Mouse (Mus musculus) liver, postnatal 0 days (tissue): ENCODE results near the gene Atp23.

Source experiments
- CTCF ChIP-seq: sonication (generic); IDR thresholded peaks from 2 replicates; pipeline ENCODE4 v1.5.1; 2016; ENCODE audit warnings: antibody characterized with exemption, low read depth
- EP300 ChIP-seq: IDR thresholded peaks from 2 replicates; pipeline ENCODE4 v1.6.1; 2016; ENCODE audit warnings: antibody characterized with exemption, low read depth, mild to moderate bottlenecking

DNA sequence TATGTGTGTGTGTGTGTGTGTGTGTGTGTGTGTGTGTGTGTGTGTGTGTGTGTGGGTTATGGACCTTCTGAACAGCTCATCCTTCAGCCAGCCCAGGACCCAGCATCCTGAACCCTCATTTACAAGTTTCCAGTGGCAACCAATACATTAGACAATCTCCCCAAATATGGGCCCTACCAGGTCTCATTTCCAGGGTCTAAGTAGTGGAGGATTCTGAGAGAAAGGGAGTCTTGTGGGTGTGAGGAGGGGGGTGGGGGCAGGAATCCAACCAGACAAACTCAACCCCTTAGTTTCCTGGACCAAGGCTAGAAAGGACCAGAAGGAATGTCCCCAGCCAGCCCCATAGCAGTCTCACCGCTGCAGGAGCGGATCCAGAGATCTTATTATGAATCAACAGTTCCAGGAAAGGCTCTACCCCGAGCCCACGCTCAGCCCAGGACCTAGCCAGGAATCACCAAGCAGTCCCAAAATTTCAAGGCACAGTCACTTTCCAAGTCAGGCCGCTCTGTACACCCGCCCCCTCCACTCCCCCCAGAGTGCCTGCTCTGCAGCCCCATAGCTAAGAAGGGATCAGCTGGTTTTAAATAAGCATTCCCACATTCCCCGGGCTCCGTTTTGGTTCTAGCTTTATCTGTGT is 30.1 kb upstream of the Atp23 start:
- TF ChIP-seq EP300 (no peak), CTCF (no peak)
